Comparison of ENCODE assay signal across 10 mouse cellular contexts in the genomic region with DNA sequence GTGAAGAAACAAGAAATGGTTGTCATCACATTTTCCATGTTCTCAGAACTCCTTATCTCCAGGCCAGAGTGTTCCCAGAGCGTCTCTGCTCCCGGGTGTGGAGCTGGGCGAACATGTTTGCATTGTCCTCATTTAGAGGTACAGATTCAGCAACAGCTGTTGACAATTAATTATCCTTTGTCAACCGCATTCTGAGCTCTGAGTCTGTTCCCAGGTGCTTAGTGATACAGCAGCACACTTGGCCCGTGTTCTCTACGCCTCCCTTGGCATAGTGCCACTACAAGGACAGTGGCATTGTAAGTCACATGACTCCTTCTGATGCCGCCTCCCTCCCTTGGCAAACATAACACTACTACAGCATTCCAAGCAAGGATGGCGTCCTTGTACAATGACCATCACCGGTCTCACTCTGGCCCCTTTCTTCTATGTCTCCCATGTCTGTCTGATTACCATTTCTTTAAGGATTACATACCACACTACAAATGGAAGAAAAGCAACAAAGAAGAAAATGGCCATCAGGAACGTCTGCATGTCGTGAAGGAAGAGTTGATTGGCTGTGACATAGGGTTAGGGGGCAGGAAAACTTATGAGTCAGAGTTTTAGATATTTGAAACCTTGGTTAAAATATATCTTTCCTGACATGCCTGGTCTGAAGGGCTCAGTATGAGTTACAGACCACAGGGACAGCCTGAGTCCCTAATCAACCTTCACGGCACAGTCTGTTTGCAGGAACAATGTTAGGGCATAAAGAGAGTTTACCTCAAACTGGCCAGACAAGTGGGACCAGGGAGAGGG.
DNase-seq lines count a peak whose midpoint lies in the region; ATAC-seq lines count a peak whose summit lies in the region.
"Had no signal": no experiment of that assay in that cellular context is flagged by ENCODE, and none has a peak within 500 bp of the region (broad histone marks: within the 10 kb centered on the region; RNA-seq: fewer than 3 reads in every experiment).

No protein-coding gene starts in this region.

- intact Hi-C loops in heart, postnatal 36 days (cut with DNase I), result no loop called here

- H3K27me3 ChIP-seq in heart, embryonic 14.5 days (ENCODE audit: control insufficient read depth, insufficient read depth, low read length), result no peaks in the 10 kb centered on the region
- no peaks in the 10 kb centered on the region for H3K27me3 ChIP-seq in midbrain, embryonic 14.5 days (ENCODE audit: control insufficient read depth, insufficient read depth, low read length)
- H3K27me3 ChIP-seq in midbrain, embryonic 11.5 days (ENCODE audit: control insufficient read depth, insufficient read depth, low read length), result no peaks in the 10 kb centered on the region
- H3K27me3 ChIP-seq in stomach, embryonic 15.5 days (replicated peaks), result no peaks in the 10 kb centered on the region
- H3K27me3 ChIP-seq: midbrain, embryonic 13.5 days had no signal

- H3K4me1 ChIP-seq in heart, embryonic 14.5 days (ENCODE audit: control insufficient read depth in 2 of 2, insufficient read depth in 2 of 2, low read length in 2 of 2), result peaks cover 19 to 38% of the 10 kb centered on the region in 2 experiments
- H3K4me1 ChIP-seq in midbrain, embryonic 14.5 days (ENCODE audit: control insufficient read depth, insufficient read depth, low read length), result peaks cover 13% of the 10 kb centered on the region
- H3K4me1 ChIP-seq in midbrain, embryonic 11.5 days (ENCODE audit: control insufficient read depth, insufficient read depth, low read length), result no peaks in the 10 kb centered on the region
- no peaks in the 10 kb centered on the region for H3K4me1 ChIP-seq in stomach, embryonic 15.5 days

- 26% methylated on average over 12 of the region's 12 CpGs for WGBS in heart, embryonic 14.5 days
- WGBS in midbrain, embryonic 14.5 days, result 68% methylated on average over 12 of the region's 12 CpGs
- WGBS in midbrain, embryonic 11.5 days, result 86% methylated on average over 12 of the region's 12 CpGs
- WGBS in stomach, embryonic 15.5 days, result 63% methylated on average over 12 of the region's 12 CpGs

- no peaks in the 10 kb centered on the region for H3K36me3 ChIP-seq in heart, embryonic 14.5 days (ENCODE audit: control insufficient read depth, insufficient read depth, low read length)
- no peaks in the 10 kb centered on the region for H3K36me3 ChIP-seq in midbrain, embryonic 14.5 days (ENCODE audit: control insufficient read depth, insufficient read depth, low read length)
- H3K36me3 ChIP-seq in midbrain, embryonic 11.5 days (ENCODE audit: control insufficient read depth, insufficient read depth, low read length), result no peaks in the 10 kb centered on the region
- H3K36me3 ChIP-seq in stomach, embryonic 15.5 days, result no peaks in the 10 kb centered on the region
- H3K36me3 ChIP-seq: midbrain, embryonic 13.5 days had no signal

- no peaks in the 10 kb centered on the region for H3K9me3 ChIP-seq in heart, embryonic 14.5 days (ENCODE audit: control insufficient read depth, low read length)
- no peaks in the 10 kb centered on the region for H3K9me3 ChIP-seq in midbrain, embryonic 14.5 days (ENCODE audit: control insufficient read depth, low read length)
- no peaks in the 10 kb centered on the region for H3K9me3 ChIP-seq in midbrain, embryonic 11.5 days (ENCODE audit: control insufficient read depth, low read length)
- no peaks in the 10 kb centered on the region for H3K9me3 ChIP-seq in stomach, embryonic 15.5 days
- H3K9me3 ChIP-seq: midbrain, embryonic 13.5 days had no signal

- no peak overlapping the region for H3K4me3 ChIP-seq in heart, embryonic 14.5 days (ENCODE audit: control insufficient read depth in 1 of 2, insufficient read depth in 1 of 2, low read depth in 1 of 2, low read length in 2 of 2)
- no peak overlapping the region for H3K4me3 ChIP-seq in midbrain, embryonic 14.5 days (replicated peaks; ENCODE audit: low read depth, low read length)
- H3K4me3 ChIP-seq in midbrain, embryonic 11.5 days (ENCODE audit: low read depth, low read length), result no peak overlapping the region
- no peak overlapping the region for H3K4me3 ChIP-seq in stomach, embryonic 15.5 days (replicated peaks)
- H3K4me3 ChIP-seq: midbrain, embryonic 13.5 days had no signal

- no peak overlapping the region for H3K9ac ChIP-seq in heart, embryonic 14.5 days (ENCODE audit: low read length)
- no peak overlapping the region for H3K9ac ChIP-seq in midbrain, embryonic 14.5 days (replicated peaks; ENCODE audit: low read length)
- no peak overlapping the region for H3K9ac ChIP-seq in midbrain, embryonic 11.5 days (ENCODE audit: low read length)
- H3K9ac ChIP-seq in stomach, embryonic 15.5 days, result no peak overlapping the region
- H3K9ac ChIP-seq: midbrain, embryonic 13.5 days had no signal

- peak overlapping the region; percentile 26; the same call in 1 of the 2 replicates for H3K4me2 ChIP-seq in heart, embryonic 14.5 days (ENCODE audit: low read length)
- H3K4me2 ChIP-seq in midbrain, embryonic 14.5 days (ENCODE audit: low read length), result no peak overlapping the region
- no peak overlapping the region for H3K4me2 ChIP-seq in midbrain, embryonic 11.5 days
- H3K4me2 ChIP-seq in stomach, embryonic 15.5 days, result no peak overlapping the region
- H3K4me2 ChIP-seq: midbrain, embryonic 13.5 days had no signal

- DNase-seq in heart, postnatal 36 days, result no peak
- peak; percentile 38 for DNase-seq in midbrain, embryonic 14.5 days
- no peak for DNase-seq in midbrain, embryonic 11.5 days (ENCODE audit: low spot score, missing footprints)
- peak; percentile 47 for DNase-seq in heart, postnatal 4 days
- DNase-seq in kidney, postnatal 4 days, result no peak
- DNase-seq in layer of hippocampus, adult 18-20 months (ENCODE audit: low spot score in 2 of 2), result no peak
- DNase-seq: kidney, adult 8-10 months had no signal

- H3K27ac ChIP-seq in heart, embryonic 14.5 days (replicated peaks in 1 of 2; ENCODE audit: control insufficient read depth in 1 of 2, insufficient read depth in 1 of 2, low read depth in 2 of 2, low read length in 2 of 2), result peak overlapping the region in 1 of 2 experiments; percentile 24; a peak in 2 of 4 replicates
- H3K27ac ChIP-seq in midbrain, embryonic 14.5 days (replicated peaks; ENCODE audit: low read depth, low read length), result no peak overlapping the region
- H3K27ac ChIP-seq in midbrain, embryonic 11.5 days (ENCODE audit: low read depth, low read length), result no peak overlapping the region
- peak overlapping the region; percentile 21; the same call in 1 of the 2 replicates for H3K27ac ChIP-seq in stomach, embryonic 15.5 days
- H3K27ac ChIP-seq: midbrain, embryonic 13.5 days had no signal

- peak; percentile 56 for ATAC-seq in heart, embryonic 14.5 days (ENCODE audit: insufficient number of reproducible peaks, insufficient read depth, low FRiP score, low read depth)
- no peak for ATAC-seq in midbrain, embryonic 14.5 days (ENCODE audit: low FRiP score, low TSS enrichment)
- no peak for ATAC-seq in midbrain, embryonic 11.5 days (ENCODE audit: low FRiP score)
- peak; percentile 86 for ATAC-seq in stomach, embryonic 15.5 days (ENCODE audit: insufficient read depth, low FRiP score, low read depth)
- ATAC-seq: midbrain, embryonic 13.5 days had no signal

Comparison
In these comparisons a context has a peak if more than half of its experiments do, and no peak if none do; other contexts are left out.
1. DNase-seq: peak in midbrain, embryonic 14.5 days (single experiment) and heart, postnatal 4 days (single experiment); none in heart, postnatal 36 days (0 of 2), midbrain, embryonic 11.5 days (single experiment), kidney, postnatal 4 days (0 of 2) and layer of hippocampus, adult 18-20 months (0 of 2).
2. ATAC-seq: peak in heart, embryonic 14.5 days (single experiment) and stomach, embryonic 15.5 days (single experiment); none in midbrain, embryonic 14.5 days (single experiment) and midbrain, embryonic 11.5 days (single experiment).